Mouse (Mus musculus) thymus, postnatal 25 days (tissue): ENCODE data around the gene Sgms1.
"Not testable (repeated sequence)": the region's sequence is repeated elsewhere in the genome, so short reads cannot be mapped to it uniquely, and the experiment has no call there.

ENCODE experiments used
- DNase-seq: peaks from one replicate; pipeline ENCODE4 v3.0.0; 2022

Gene Sgms1

GRCm38 (mm10) chr19:32173522-32174184, 215.9 kb downstream of the Sgms1 start:
- no peak for DNase-seq

- DNase-seq, result peak; percentile 28
Measured at GRCm38 (mm10) chr19:32172511-32172981, 217.0 kb downstream of the Sgms1 start.

GRCm38 (mm10) chr19:32171981-32172380, 217.5 kb downstream of the Sgms1 start:
- DNase-seq, result no peak

DNA sequence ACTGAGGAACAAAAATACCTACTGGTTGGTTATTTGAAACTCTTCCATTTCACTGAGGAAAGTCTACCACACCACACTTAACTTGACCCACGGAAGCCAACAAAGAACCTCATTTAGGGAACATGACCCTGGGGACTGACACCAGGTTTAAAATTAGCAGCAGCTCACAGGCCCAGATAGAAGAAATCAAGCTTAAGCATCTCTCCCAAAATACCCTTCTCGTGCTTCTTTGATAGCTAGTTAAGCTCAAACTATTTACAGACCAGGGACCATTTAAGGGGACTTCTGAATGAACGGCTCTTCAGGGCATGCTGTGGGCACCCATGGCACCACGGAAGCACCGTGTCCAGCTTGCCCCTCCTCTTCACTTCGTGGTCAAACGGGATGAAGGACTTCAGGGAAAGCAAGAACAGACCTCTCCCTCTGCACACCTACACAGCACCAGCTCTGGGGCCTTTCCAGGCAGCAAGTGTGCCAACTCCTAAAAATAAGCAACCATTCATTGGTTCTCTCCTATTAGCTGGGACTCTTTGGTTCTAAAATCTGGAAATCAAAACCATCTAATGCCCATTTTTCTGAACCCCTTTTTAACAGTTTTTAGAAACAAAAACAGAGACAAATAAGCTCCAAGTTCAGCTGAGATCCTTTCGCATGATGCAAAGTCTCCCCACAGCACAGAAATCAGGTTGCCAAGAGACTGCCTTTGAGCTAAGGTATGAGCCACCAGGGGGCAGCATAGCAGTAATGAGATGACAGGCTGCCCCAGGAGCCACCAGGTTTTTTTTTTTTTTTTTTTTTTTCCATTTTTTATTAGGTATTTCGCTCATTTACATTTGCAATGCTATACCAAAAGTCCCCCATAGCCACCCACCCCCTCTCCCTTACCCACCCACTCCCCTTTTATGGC, 219.6 kb downstream of the Sgms1 start:
- peak; percentile 82 for DNase-seq

GRCm38 (mm10) chr19:32168031-32168430, 221.5 kb downstream of the Sgms1 start:
- DNase-seq, result peak; percentile 65

- no peak for DNase-seq
Measured at GRCm38 (mm10) chr19:32166823-32167605, 222.5 kb downstream of the Sgms1 start.

DNA sequence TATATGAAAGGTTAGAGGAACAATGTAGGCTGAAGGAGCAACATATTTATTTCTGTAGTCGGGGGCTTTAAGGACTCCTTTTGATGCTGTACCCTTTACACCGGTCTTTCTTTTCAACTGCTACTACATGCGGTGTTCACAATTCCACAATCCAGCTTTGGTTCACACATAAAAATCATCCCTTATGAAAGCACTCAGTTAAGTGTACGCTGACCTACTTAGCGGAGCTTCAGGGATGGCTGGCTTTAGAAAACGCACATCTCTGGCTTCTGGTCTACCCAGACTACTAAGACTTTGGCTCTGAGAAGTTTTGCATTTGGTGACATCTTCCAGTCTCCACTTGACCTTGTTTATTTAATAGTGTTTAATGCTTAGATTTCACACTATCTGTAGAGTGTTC, 223.8 kb downstream of the Sgms1 start:
- DNase-seq, result no peak

GRCm38 (mm10) chr19:32164128-32164527, 225.4 kb downstream of the Sgms1 start:
- DNase-seq, result no peak

- no peak for DNase-seq
Measured at GRCm38 (mm10) chr19:32159944-32160343, 229.6 kb downstream of the Sgms1 start.

GRCm38 (mm10) chr19:32159168-32159567, 230.3 kb downstream of the Sgms1 start:
- DNase-seq, result no peak

DNA sequence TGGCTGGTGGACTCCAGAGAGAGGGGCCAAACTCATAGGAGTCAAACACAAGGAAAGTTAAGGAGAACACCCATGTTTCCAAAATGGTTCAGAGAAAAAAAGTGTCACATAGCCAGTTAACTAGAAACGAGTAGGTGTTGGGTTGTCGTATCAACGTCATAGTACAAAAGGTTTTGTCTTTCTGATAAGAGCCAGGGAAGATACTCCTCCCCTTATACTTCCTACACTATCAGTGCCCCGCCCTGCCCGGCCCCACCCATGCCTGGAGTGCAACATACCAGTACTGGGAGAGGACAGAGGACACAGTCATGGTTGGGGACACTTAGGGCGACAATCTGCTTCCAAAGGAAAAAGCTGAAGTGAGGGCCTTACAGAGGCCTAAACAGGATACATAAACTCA, 232.5 kb downstream of the Sgms1 start:
- DNase-seq, result no peak

GRCm38 (mm10) chr19:32152529-32152928, 237.0 kb downstream of the Sgms1 start:
- DNase-seq, result no peak

- no peak for DNase-seq
Measured at GRCm38 (mm10) chr19:32148710-32149109, 240.8 kb downstream of the Sgms1 start.

DNA sequence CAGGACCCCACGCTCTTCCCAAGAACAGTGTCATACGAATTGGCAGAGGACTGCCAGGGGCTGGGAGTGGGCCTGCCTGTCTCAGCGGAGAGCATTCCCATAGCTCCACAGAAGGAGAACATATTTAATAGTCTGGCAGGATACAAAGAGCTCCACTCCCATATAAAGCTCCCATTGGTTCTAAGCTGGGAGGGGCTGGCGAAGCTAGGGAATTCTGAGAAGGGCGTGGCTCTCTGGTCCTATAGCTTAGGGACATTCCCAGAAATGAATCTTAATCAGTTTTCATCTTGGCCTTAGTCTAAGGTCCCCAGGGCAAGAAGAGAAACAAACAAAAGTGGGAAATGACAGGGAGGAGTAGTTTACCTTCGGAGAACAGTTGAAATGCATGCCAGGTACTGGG, 247.1 kb downstream of the Sgms1 start:
- no peak for DNase-seq

- peak; percentile 54 for DNase-seq
Measured at GRCm38 (mm10) chr19:32138361-32139088, 251.0 kb downstream of the Sgms1 start.

- DNase-seq, result no peak
Measured at GRCm38 (mm10) chr19:32137904-32138303, 251.6 kb downstream of the Sgms1 start.

DNA sequence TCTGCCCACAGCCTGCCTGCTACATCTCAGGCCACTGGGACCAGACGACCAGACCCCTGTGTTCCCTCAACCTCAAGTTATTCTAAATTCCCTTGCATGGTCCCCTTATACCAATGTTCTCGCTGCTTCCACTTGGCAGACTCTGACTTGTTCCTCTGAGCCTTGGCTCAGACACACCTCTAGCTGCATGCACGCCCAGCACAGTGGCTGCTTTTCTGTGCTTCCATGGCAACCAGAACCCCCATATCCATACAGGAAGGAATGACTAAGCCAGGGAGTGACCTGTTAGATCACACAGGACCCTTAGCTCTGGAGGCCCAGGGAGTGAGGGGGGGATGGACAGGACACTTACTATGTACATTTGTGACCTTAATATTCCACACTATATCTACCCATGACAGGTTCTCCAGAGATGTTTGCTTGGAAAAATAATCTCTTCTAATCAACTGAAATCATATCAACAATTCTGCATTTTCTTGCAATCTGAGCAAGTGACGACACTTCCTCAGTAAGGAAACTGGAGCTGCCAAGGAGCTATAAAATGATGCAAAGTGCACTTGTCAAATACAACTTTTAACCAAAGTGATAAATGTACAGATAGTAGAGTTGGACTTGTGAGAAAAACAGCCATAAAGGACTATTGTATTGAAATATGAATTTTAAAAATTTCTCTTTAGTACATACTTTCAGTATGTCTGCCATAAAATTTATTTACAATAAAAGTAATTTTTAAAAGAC, 252.5 kb downstream of the Sgms1 start:
- DNase-seq, result no peak

DNA sequence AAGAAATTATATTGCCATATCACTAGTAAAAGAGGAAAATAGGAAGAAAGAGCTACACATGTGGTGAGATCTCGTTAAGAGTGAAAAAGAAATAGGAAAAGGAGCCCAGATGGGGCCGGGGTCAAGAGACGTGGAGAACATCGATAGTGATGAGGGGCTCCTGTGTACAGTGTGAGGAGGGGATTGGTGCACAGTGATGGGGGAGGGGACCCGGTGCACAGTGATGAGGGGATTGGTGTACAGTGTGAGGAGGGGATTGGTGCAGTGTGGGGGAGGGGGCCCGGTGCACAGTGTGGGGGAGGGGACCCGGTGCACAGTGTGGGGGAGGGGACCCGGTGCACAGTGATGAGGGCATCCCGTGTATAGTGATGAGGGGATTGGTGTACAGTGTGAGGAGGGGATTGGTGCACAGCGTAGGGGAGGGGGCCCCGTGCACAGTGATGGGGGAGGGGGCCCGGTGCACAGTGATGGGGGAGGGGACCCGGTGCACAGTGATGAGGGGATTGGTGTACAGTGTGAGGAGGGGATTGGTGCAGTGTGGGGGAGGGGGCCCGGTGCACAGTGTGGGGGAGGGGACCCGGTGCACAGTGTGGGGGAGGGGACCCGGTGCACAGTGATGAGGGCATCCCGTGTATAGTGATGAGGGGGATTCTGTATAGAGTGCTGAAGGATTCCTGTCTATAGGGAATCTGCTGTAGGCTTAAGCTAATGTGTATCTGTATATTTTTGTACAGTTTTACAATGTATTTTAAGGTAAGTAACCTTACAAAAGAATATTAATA, 257.6 kb downstream of the Sgms1 start:
- not testable (repeated sequence) for DNase-seq

GRCm38 (mm10) chr19:32129281-32129680, 260.2 kb downstream of the Sgms1 start:
- no peak for DNase-seq

DNA sequence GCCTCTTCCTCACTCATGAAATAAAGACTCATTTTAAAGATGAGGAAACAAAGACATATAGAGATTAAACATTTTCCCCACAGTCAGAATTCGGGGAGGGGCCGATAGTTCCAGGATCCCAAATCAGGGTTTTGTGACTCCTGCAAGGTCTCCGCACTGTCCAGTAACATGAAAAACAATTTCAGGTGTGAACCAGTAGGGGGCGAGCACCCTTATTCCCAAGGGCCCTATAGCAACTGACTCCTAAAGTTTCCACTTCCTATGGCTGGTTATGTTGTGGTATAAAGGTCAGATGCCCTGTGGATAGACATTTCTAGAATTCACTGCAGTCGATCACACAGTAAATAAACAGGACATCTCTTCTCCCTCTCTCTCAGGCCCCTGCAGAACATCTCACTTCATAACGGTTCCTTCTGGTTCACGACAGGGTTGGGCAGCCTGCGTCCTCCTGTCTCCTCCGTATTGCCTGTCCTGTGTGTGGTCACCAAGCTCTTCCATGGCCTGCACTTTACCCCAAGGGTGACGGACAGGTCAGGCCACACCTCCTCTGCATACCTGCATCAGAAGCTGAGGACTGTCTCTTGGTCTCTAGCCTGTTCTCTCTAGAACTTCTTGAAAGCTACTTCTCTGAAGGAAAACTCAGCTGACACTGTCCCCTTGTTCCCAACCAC, 262.2 kb downstream of the Sgms1 start:
- peak; percentile 35 for DNase-seq
